Mouse (Mus musculus) hindbrain, embryonic 11.5 days (tissue): ENCODE measurements at regions not wholly inside any gene's neighbourhood (a gene's known extent, or its start where the extent isn't known, plus 50 kb on each side); places are given as distances from the start of the nearest gene placed in this dataset.
A peak's percentile ranks its signal among the peaks of the same experiment; 100 is the strongest.

ENCODE experiments used
- ATAC-seq: fragments of 200-750 bp; cut with Nextera tagmentation; 2 replicates; pipeline ENCODE4 v1.8.0; 2017; ENCODE audit warnings: mild to moderate bottlenecking, moderate TSS enrichment, moderate library complexity; ENCODE audit not compliant: low FRiP score
- DNase-seq: peaks from one replicate; pipeline ENCODE4 v3.0.0-alpha.2; 2015; ENCODE audit warnings: low spot score
- H3K27ac ChIP-seq: fragments of 300-500 bp; sonication (generic); 2 replicates; pipeline ENCODE4 v1.5.1; 2014; ENCODE audit warnings: mild to moderate bottlenecking, low read depth, low read length
- H3K27me3 ChIP-seq: fragments of 300-500 bp; sonication (generic); 2 replicates; pipeline ENCODE4 v1.6.1; 2014; ENCODE audit warnings: mild to moderate bottlenecking, low read length, moderate library complexity, mixed read lengths; ENCODE audit not compliant: control insufficient read depth, insufficient read depth
- H3K36me3 ChIP-seq: fragments of 300-500 bp; sonication (generic); 2 replicates; pipeline ENCODE4 v1.6.1; 2014; ENCODE audit warnings: mild to moderate bottlenecking, low read length, moderate library complexity, mixed read lengths; ENCODE audit not compliant: control insufficient read depth, insufficient read depth
- H3K4me1 ChIP-seq: fragments of 300-500 bp; sonication (generic); replicated peaks from 2 replicates; pipeline ENCODE4 v1.6.1; 2014; ENCODE audit warnings: low read length, mixed read lengths; ENCODE audit not compliant: control insufficient read depth, insufficient read depth
- H3K4me2 ChIP-seq: fragments of 300-500 bp; sonication (generic); replicated peaks from 2 replicates; pipeline ENCODE4 v1.6.1; 2014; ENCODE audit warnings: mild to moderate bottlenecking, low read depth, low read length
- H3K4me3 ChIP-seq: fragments of 300-500 bp; sonication (generic); 2 replicates; pipeline ENCODE4 v1.5.1; 2014; ENCODE audit warnings: low read depth, low read length
- H3K9ac ChIP-seq: fragments of 300-500 bp; sonication (generic); 2 replicates; pipeline ENCODE4 v1.6.1; 2014; ENCODE audit warnings: low read depth, low read length
- H3K9me3 ChIP-seq: fragments of 300-500 bp; sonication (generic); 2 replicates; pipeline ENCODE4 v1.6.1; 2016; ENCODE audit warnings: low read length; ENCODE audit not compliant: control insufficient read depth
- WGBS: fragments of 180-500 bp; shearing (Covaris S2); extraction: QIAGEN DNeasy Blood & Tissue Kit; methylation state at CpG from one replicate; pipeline ENCODE4 v1.1.7; 2014; 5-methylcytosine and 5-hydroxymethylcytosine counted together

GRCm38 (mm10) chr6:11565246-11565645 is 342.1 kb downstream of the Ndufa4 start:
- H3K4me2 ChIP-seq, result no peak overlapping the region
- DNase-seq, result no peak
- H3K4me3 ChIP-seq, result no peak overlapping the region
- no peak for ATAC-seq
- no peak overlapping the region for H3K27ac ChIP-seq
- no peaks in the 10 kb centered on the region for H3K27me3 ChIP-seq
- 91% methylated on average over 2 of the region's 2 CpGs for WGBS
- no peaks in the 10 kb centered on the region for H3K36me3 ChIP-seq
- H3K9me3 ChIP-seq, result no peaks in the 10 kb centered on the region
- no peak overlapping the region for H3K9ac ChIP-seq
- no peaks in the 10 kb centered on the region for H3K4me1 ChIP-seq

DNA sequence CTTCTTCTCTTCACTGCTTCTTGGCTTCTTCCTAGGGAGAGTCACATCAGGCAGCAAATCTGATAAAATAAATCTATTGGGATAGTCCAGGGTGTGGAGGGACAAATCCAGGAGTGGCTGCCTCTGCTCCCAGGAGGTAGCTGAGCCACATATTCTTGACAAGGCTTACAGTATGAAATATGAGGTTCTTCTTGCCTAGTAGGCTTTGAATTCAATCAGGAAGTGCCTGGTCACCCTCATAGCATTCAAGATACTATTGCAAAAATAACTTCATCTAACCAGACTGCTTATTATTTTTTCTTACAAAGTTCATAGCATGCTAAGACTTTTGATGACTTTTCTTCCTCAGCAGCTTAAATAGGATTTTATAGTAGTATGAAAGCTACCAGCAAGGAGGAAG is 356.8 kb downstream of the Ndufa4 start:
- Histone ChIP-seq H3K4me2 (no peak overlapping the region), H3K4me3 (no peak overlapping the region), H3K9ac (no peak overlapping the region), H3K9me3 (no peaks in the 10 kb centered on the region), H3K27ac (no peak overlapping the region), H3K36me3 (no peaks in the 10 kb centered on the region), H3K4me1 (no peaks in the 10 kb centered on the region), H3K27me3 (no peaks in the 10 kb centered on the region)
- no peak for ATAC-seq
- no peak for DNase-seq

DNA sequence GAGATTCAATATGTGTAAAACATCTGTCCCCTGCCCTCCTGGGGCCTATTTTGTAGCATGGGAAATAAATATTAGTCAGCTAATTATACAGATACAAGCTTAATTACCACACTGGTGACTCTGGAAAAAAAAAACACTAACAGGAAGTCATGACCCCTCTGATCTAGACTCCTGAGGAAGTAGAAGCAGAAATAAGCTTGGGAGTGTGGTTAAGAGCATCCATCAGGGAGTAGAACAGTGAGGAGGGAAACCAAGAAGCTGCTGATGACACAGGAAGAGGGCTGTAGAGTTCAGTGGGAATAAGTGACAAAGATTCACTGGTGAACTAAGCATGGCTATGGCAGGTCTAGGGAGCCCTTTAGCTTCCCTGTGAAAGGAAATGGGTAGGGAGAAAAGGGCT is 360.0 kb downstream of the Ndufa4 start:
- Histone ChIP-seq H3K4me1 (no peaks in the 10 kb centered on the region), H3K4me2 (no peak overlapping the region), H3K36me3 (no peaks in the 10 kb centered on the region), H3K4me3 (no peak overlapping the region), H3K27ac (no peak overlapping the region), H3K9me3 (no peaks in the 10 kb centered on the region), H3K27me3 (no peaks in the 10 kb centered on the region), H3K9ac (no peak overlapping the region)
- no peak for ATAC-seq
- no peak for DNase-seq

DNA sequence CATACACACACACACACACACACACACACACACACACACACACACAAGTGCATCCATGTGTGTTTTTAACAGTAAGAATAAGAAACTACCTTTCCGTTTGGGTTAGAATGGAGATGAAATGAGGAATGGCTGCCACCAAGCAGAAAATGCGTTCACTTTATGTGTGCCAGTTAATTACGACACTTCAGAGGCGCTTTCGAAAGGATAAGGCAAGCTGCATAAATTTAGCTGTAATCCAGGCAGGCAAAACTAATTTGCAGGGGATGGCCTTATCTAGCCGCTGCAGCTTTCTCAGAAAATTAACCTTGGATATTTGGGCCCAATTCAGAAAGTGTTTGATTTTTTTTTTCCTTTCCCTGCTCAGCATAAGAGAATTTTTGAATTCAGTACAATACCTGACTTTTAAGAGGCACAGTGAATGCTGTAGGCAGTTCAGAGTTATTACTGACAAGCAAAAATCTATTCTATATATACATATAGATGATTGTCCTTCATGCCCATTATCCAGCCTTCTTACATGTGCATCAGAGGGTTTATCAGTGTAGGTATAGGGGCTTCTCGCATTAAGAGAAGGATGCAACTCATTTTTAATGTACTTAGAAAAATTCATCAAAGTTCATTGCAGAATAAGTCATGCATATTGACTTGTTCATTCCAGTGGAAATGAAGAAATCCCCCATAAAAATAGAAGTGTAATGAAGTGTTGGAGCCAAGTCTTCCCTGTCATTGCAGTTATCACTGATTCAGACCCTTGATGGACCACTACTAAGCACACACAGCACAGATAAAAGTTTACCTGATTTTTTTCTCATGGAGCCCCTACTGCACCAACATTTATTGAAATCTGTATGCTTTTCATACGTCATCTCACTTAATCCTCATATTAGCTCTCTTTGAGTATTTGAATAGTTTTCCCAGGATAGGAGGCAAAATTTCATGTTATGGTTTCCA is 372.1 kb downstream of the Ndufa4 start:
- Histone ChIP-seq H3K4me3 (no peak overlapping the region), H3K9me3 (no peaks in the 10 kb centered on the region), H3K27ac (no peak overlapping the region), H3K4me2 (no peak overlapping the region), H3K4me1 (no peaks in the 10 kb centered on the region), H3K27me3 (no peaks in the 10 kb centered on the region), H3K9ac (no peak overlapping the region), H3K36me3 (no peaks in the 10 kb centered on the region)
- WGBS, result 87% methylated on average over 8 of the region's 8 CpGs
- ATAC-seq (no peak), DNase-seq (no peak)

- DNase-seq (no peak), ATAC-seq (no peak)
- H3K36me3 ChIP-seq, result no peaks in the 10 kb centered on the region
- no peak overlapping the region for H3K27ac ChIP-seq
- H3K27me3 ChIP-seq, result no peaks in the 10 kb centered on the region
- no peak overlapping the region for H3K4me3 ChIP-seq
- no peaks in the 10 kb centered on the region for H3K4me1 ChIP-seq
- H3K9me3 ChIP-seq, result no peaks in the 10 kb centered on the region
- H3K4me2 ChIP-seq, result no peak overlapping the region
- 81% methylated on average over 2 of the region's 2 CpGs for WGBS
- no peak overlapping the region for H3K9ac ChIP-seq
These were observed 404.2 kb downstream of the Ndufa4 start for GRCm38 (mm10) chr6:11503136-11503535.

DNA sequence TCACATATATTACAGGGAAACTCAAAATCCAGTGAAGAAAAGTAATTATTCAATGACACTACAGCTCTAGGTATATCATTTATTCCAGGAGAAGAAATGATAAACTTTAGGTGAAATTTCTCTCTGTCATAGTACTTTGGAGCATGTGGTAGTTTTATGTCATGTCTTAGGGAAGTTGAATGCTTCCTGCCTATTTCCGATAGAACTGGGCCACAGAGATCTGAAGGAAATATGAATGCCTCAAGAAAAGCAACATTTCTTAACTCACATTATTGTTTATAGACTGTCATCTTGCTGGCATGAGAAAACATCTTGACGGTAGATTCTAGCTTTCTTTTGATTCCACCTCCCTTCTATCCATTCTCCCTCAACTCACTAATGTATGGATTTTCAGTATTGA is 412.9 kb downstream of the Ndufa4 start:
- Histone ChIP-seq H3K27ac (no peak overlapping the region), H3K36me3 (no peaks in the 10 kb centered on the region), H3K4me1 (no peaks in the 10 kb centered on the region), H3K27me3 (no peaks in the 10 kb centered on the region), H3K9me3 (no peaks in the 10 kb centered on the region), H3K4me2 (no peak overlapping the region), H3K9ac (no peak overlapping the region), H3K4me3 (no peak overlapping the region)
- DNase-seq (no peak), ATAC-seq (no peak)
- 91% methylated on average over 2 of the region's 2 CpGs for WGBS

- H3K27me3 ChIP-seq, result no peaks in the 10 kb centered on the region
- no peak overlapping the region for H3K4me3 ChIP-seq
- 38% methylated on average over 2 of the region's 2 CpGs for whole genome bisulfite sequencing
- no peaks in the 10 kb centered on the region for H3K36me3 ChIP-seq
- H3K27ac ChIP-seq, result no peak overlapping the region
- ATAC-seq (0 out of 2 replicates have a peak, but pooled peaks have one; percentile 56), DNase-seq (peak; percentile 4)
- no peak overlapping the region for H3K4me2 ChIP-seq
- no peak overlapping the region for H3K9ac ChIP-seq
- no peaks in the 10 kb centered on the region for H3K9me3 ChIP-seq
- no peaks in the 10 kb centered on the region for H3K4me1 ChIP-seq
These were observed 430.3 kb downstream of the Ndufa4 start for GRCm38 (mm10) chr6:11476950-11477349.
